Mouse (Mus musculus): ENCODE results near the gene Prmt7. TPM values are rescaled to one million over a fixed set of nuclear protein-coding genes. Genes with fewer than 3 reads are reported as not detected.
A peak's percentile ranks its signal among the peaks of the same experiment; 100 is the strongest.

Gene Prmt7
- polyA plus RNA-seq, 1 experiment from 2014 or later = 50.3 TPM

DNA sequence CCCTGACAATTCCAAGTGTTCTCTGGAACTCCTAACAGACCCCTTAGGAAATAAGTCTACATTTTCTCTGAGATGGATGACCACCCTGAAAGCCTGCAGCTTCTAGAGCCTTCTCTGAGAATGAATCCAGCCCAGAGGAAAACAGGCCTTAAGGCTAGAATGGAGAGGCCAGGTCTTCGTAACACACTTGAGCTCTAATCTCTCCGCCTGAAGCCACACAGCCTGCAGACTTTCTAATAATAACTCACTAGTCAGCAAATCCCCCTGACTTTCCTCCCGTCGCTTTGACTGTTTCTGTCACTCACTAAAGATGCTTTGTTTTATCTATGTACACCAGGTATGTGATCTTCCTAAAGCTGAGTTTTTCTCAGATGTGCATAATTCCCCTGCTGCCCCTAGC is 60.6 kb downstream of the Prmt7 start:
- Histone ChIP-seq H3K9ac (ENCODE audit: low read depth, low read length) (no peak overlapping the region), H3K27ac (ENCODE audit: low read length) (no peak overlapping the region), H3K36me3 (ENCODE audit: control insufficient read depth, insufficient read depth, low read length) (no peaks in the 10 kb centered on the region), H3K4me1 (ENCODE audit: control insufficient read depth, insufficient read depth, low read length) (peaks cover 9% of the 10 kb centered on the region; the same call in 1 of the 2 replicates), H3K4me2 (ENCODE audit: low read depth, low read length) (no peak overlapping the region), H3K9me3 (ENCODE audit: control insufficient read depth, low read length) (no peaks in the 10 kb centered on the region), H3K27me3 (replicated peaks; ENCODE audit: control insufficient read depth, insufficient read depth, low read length) (no peaks in the 10 kb centered on the region), H3K4me3 (ENCODE audit: low read length) (no peak overlapping the region)
- WGBS = 54% methylated on average over 4 of the region's 4 CpGs
- no peak for ATAC-seq

DNA sequence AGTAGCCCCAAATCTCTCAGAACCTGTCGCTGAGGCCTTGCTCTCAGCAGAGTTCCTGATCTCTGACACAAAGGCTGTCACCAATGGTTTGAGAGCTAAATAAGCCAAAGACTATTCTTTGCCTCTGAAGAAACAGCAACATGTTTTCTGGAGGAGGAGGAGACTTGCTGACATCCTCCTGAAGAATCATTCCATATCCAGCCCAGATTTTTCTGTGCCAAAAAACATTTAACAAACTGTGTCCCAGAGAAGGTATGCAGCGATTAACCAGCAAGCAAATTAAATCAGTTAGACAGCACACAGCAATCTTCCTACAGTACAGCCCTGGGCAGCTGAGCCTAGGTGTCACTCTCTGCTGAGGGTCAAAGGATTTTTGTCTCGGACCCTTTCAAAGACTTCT is 62.7 kb downstream of the Prmt7 start:
- WGBS = 87% methylated on average over 3 of the region's 3 CpGs
- H3K4me2 ChIP-seq (ENCODE audit: low read depth, low read length) = no peak overlapping the region
- no peak for ATAC-seq
- no peaks in the 10 kb centered on the region for H3K36me3 ChIP-seq (ENCODE audit: control insufficient read depth, insufficient read depth, low read length)
- no peaks in the 10 kb centered on the region for H3K27me3 ChIP-seq (replicated peaks; ENCODE audit: control insufficient read depth, insufficient read depth, low read length)
- peaks cover 15% of the 10 kb centered on the region for H3K4me1 ChIP-seq (ENCODE audit: control insufficient read depth, insufficient read depth, low read length)
- H3K27ac ChIP-seq (ENCODE audit: low read length) = no peak overlapping the region
- no peak overlapping the region for H3K4me3 ChIP-seq (ENCODE audit: low read length)
- no peaks in the 10 kb centered on the region for H3K9me3 ChIP-seq (ENCODE audit: control insufficient read depth, low read length)
- H3K9ac ChIP-seq (ENCODE audit: low read depth, low read length) = no peak overlapping the region

DNA sequence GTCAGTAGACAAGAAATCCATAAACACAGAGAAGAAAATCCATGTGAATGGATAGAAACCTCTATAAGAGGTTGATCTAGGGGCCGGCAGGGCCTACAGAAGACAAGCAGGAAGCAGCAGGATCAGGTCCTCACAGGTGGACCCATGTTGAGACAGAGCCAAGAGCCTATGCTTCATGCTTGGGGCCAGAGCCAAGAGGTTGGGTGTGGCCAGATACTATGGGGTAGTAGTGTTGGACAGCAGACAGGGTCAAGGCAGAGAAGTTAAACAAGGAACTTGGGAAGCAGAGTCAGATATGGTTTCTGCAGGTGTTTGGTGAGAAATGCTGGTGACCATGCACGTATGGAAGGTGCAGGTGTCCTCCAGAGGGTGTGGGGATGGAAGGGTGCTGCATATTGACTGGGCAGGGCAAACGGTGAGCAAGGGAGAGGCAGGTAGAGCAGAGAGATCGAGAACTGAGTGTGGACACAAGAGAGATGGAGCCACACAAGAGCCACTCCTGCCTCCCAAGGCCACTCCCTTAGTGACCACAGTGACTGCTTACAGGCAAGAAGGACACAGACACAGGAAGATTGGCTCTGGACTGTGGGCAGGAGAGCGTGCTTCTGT is 66.1 kb downstream of the Prmt7 start:
- Histone ChIP-seq H3K27ac (ENCODE audit: low read length) (no peak overlapping the region), H3K36me3 (ENCODE audit: control insufficient read depth, insufficient read depth, low read length) (no peaks in the 10 kb centered on the region), H3K27me3 (replicated peaks; ENCODE audit: control insufficient read depth, insufficient read depth, low read length) (no peaks in the 10 kb centered on the region), H3K9ac (ENCODE audit: low read depth, low read length) (no peak overlapping the region), H3K4me2 (ENCODE audit: low read depth, low read length) (no peak overlapping the region), H3K9me3 (ENCODE audit: control insufficient read depth, low read length) (no peaks in the 10 kb centered on the region), H3K4me3 (ENCODE audit: low read length) (no peak overlapping the region), H3K4me1 (ENCODE audit: control insufficient read depth, insufficient read depth, low read length) (peaks cover 21% of the 10 kb centered on the region)
- no peak for ATAC-seq
- 83% methylated on average over 5 of the region's 5 CpGs for WGBS

DNA sequence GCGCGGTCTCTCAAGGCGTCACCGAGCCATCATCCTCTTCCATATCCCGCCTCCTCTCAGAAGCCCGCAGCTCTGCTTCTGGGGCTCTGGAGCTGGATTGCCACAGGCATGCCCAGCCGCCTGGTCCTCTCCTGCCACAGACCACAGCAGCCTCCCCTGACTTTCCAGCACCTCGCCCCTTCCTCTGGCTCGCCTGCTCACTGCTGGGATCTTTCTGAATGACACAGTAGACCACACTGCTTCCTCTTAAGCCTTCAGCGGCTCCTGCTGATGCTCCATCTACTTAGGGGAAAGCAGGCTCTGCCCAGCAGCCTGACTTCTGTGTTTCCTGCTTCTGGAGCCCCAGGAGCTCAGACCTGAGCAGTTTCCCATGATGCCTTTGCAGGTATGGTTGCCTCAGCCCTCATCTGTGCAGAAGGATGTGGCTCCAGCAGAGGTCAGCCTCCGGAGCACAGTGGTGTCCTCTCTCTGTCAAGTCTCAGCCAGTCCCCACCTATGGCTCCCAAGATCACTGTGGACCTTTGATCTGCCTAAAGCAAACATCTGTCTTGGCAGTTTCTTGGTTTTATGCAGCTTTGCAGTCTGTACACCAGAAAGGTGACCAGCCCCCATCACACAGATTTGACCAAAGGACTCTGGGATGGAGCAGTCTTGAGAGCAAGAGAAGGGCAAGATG is 67.8 kb downstream of the Prmt7 start:
- peaks cover 23% of the 10 kb centered on the region for H3K4me1 ChIP-seq (ENCODE audit: control insufficient read depth, insufficient read depth, low read length)
- 70% methylated on average over 11 of the region's 11 CpGs for WGBS
- peak overlapping the region; percentile 44; the same call in 1 of the 2 replicates for H3K9ac ChIP-seq (ENCODE audit: low read depth, low read length)
- no peaks in the 10 kb centered on the region for H3K36me3 ChIP-seq (ENCODE audit: control insufficient read depth, insufficient read depth, low read length)
- ATAC-seq = peak; percentile 53
- no peaks in the 10 kb centered on the region for H3K9me3 ChIP-seq (ENCODE audit: control insufficient read depth, low read length)
- H3K27me3 ChIP-seq (replicated peaks; ENCODE audit: control insufficient read depth, insufficient read depth, low read length) = no peaks in the 10 kb centered on the region
- peak overlapping the region; percentile 30; the same call in 1 of the 2 replicates for H3K4me3 ChIP-seq (ENCODE audit: low read length)
- peak overlapping the region; percentile 65 for H3K27ac ChIP-seq (ENCODE audit: low read length)
- peak overlapping the region; percentile 40 for H3K4me2 ChIP-seq (ENCODE audit: low read depth, low read length)

DNA sequence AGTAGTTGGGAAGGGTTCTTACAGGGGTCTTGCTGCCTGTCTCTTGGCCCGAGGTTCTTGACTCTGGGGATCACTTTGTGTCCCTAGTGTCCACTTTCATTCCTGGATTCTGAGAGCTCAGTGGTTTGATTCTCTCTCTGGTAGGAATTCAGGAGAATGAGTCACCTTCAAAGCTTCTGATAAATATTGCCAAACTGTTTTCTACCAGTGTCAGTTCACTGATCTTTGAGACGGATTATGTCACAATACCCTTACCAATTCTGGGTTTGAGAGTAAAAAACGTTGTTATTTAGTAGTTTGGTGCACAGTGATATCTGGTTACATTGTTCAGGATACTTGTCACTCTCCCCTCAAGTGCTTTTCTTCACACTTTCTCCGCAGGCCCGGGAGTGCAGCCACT is 69.4 kb downstream of the Prmt7 start:
- Histone ChIP-seq H3K4me1 (ENCODE audit: control insufficient read depth, insufficient read depth, low read length) (peaks cover 23% of the 10 kb centered on the region), H3K9me3 (ENCODE audit: control insufficient read depth, low read length) (no peaks in the 10 kb centered on the region), H3K4me3 (ENCODE audit: low read length) (peak overlapping the region; percentile 30), H3K36me3 (ENCODE audit: control insufficient read depth, insufficient read depth, low read length) (no peaks in the 10 kb centered on the region), H3K27me3 (replicated peaks; ENCODE audit: control insufficient read depth, insufficient read depth, low read length) (no peaks in the 10 kb centered on the region), H3K27ac (ENCODE audit: low read length) (peak overlapping the region; percentile 66), H3K9ac (ENCODE audit: low read depth, low read length) (peak overlapping the region; percentile 44), H3K4me2 (ENCODE audit: low read depth, low read length) (peak overlapping the region; percentile 36)
- WGBS = 33% methylated on average over 5 of the region's 5 CpGs
- ATAC-seq = no peak

DNA sequence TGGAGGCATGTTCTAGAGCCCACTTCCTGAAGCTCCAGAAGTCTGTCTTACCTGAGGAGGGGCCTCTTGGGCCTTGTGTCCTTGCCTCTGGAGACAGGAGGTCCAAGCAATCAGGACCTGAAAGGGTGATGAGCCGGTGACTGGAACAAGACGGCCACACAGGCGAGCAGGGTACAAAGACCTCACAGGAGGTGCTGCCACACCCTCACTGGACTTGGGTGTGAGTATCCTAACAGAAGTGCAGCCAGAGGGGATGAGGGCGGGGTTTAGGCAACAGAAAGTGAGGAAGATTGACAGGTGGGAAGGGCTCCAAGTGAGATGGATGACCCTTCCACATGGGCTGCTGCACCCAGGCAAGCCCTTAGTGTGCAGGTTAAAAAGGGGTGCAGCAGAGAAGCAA is 70.1 kb downstream of the Prmt7 start:
- Histone ChIP-seq H3K4me1 (ENCODE audit: control insufficient read depth, insufficient read depth, low read length) (peaks cover 23% of the 10 kb centered on the region), H3K4me3 (ENCODE audit: low read length) (peak overlapping the region; percentile 30), H3K9ac (ENCODE audit: low read depth, low read length) (peak overlapping the region; percentile 48), H3K4me2 (ENCODE audit: low read depth, low read length) (peak overlapping the region; percentile 36), H3K36me3 (ENCODE audit: control insufficient read depth, insufficient read depth, low read length) (no peaks in the 10 kb centered on the region), H3K27ac (ENCODE audit: low read length) (peak overlapping the region; percentile 66), H3K27me3 (replicated peaks; ENCODE audit: control insufficient read depth, insufficient read depth, low read length) (no peaks in the 10 kb centered on the region), H3K9me3 (ENCODE audit: control insufficient read depth, low read length) (no peaks in the 10 kb centered on the region)
- ATAC-seq = peak; percentile 71
- 28% methylated on average over 4 of the region's 4 CpGs for WGBS

DNA sequence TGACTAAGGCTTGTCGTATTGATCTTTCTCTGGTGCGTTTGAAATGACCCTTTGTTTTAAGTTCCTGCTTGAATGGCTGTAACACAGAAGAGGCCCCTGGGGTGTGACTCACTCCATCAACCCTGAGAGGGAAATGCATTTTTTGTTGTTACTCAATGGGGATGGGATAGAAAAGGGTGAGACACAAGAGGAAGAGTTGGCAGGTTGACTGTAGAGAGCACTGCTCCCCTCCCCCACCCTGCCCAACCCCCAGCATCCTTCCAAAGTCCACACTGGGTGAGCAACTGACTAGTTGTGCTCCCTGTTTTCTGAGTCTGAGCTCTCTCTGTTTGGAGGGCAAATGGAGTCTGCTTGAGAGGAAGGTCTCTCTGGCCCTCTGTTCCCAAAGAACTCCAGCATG is 76.7 kb downstream of the Prmt7 start:
- Histone ChIP-seq H3K4me2 (ENCODE audit: low read depth, low read length) (no peak overlapping the region), H3K36me3 (ENCODE audit: control insufficient read depth, insufficient read depth, low read length) (no peaks in the 10 kb centered on the region), H3K4me3 (ENCODE audit: low read length) (no peak overlapping the region), H3K27me3 (replicated peaks; ENCODE audit: control insufficient read depth, insufficient read depth, low read length) (no peaks in the 10 kb centered on the region), H3K9ac (ENCODE audit: low read depth, low read length) (no peak overlapping the region), H3K27ac (ENCODE audit: low read length) (peak overlapping the region; percentile 69), H3K9me3 (ENCODE audit: control insufficient read depth, low read length) (no peaks in the 10 kb centered on the region), H3K4me1 (ENCODE audit: control insufficient read depth, insufficient read depth, low read length) (peaks cover 8% of the 10 kb centered on the region; the same call in 1 of the 2 replicates)
- peak; percentile 85 for ATAC-seq
- 12% methylated on average over 2 of the region's 2 CpGs for WGBS

DNA sequence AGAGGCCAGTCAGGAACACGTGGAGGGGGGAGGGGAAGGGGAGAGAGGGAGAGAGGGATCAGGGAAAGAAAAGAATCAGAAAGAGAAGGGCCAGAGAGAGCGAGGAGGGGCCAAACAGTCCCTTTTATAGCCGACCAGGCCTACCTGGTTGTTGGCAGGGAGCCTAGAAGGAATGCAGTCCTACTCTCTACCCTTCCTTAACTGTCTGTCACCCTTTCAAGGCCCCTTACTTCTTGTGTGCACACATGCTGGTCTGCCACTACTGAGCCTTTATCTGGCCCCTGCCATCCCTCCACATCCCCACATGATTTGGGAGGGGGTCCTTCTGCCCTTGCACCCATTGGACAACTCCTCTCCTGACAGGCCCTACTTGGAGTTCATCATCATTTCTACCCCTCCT is 78.0 kb downstream of the Prmt7 start:
- no peak overlapping the region for H3K4me2 ChIP-seq (ENCODE audit: low read depth, low read length)
- 34% methylated on average over 3 of the region's 3 CpGs for WGBS
- no peaks in the 10 kb centered on the region for H3K9me3 ChIP-seq (ENCODE audit: control insufficient read depth, low read length)
- peaks cover 6% of the 10 kb centered on the region; the same call in 1 of the 2 replicates for H3K4me1 ChIP-seq (ENCODE audit: control insufficient read depth, insufficient read depth, low read length)
- H3K27me3 ChIP-seq (replicated peaks; ENCODE audit: control insufficient read depth, insufficient read depth, low read length) = no peaks in the 10 kb centered on the region
- no peak overlapping the region for H3K4me3 ChIP-seq (ENCODE audit: low read length)
- ATAC-seq = peak; percentile 55
- no peaks in the 10 kb centered on the region for H3K36me3 ChIP-seq (ENCODE audit: control insufficient read depth, insufficient read depth, low read length)
- no peak overlapping the region for H3K9ac ChIP-seq (ENCODE audit: low read depth, low read length)
- H3K27ac ChIP-seq (ENCODE audit: low read length) = no peak overlapping the region

DNA sequence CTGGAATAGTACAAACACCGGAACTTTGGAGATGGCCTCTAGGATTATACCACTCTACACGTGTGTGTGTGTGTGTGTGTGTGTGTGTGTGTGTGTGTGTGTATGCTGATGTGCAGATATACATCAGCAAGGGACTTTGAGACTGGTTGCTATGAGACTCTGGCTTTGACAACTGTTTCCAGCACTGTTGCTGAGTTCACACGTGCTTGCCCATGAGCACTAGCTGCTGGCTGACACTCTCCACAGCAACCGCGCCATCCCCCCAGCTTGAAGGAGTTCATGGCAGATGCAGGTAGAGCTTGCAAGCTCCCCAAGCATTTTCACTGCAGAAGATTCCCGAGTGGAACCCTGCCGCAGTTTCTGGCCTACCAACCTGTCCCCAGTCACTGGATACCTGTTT is 78.7 kb downstream of the Prmt7 start:
- WGBS = 47% methylated on average over 7 of the region's 7 CpGs
- H3K4me3 ChIP-seq (ENCODE audit: low read length) = no peak overlapping the region
- no peaks in the 10 kb centered on the region for H3K27me3 ChIP-seq (replicated peaks; ENCODE audit: control insufficient read depth, insufficient read depth, low read length)
- peaks cover 6% of the 10 kb centered on the region; the same call in 1 of the 2 replicates for H3K4me1 ChIP-seq (ENCODE audit: control insufficient read depth, insufficient read depth, low read length)
- H3K27ac ChIP-seq (ENCODE audit: low read length) = no peak overlapping the region
- H3K4me2 ChIP-seq (ENCODE audit: low read depth, low read length) = no peak overlapping the region
- no peak overlapping the region for H3K9ac ChIP-seq (ENCODE audit: low read depth, low read length)
- H3K36me3 ChIP-seq (ENCODE audit: control insufficient read depth, insufficient read depth, low read length) = no peaks in the 10 kb centered on the region
- H3K9me3 ChIP-seq (ENCODE audit: control insufficient read depth, low read length) = no peaks in the 10 kb centered on the region
- 0 out of 2 replicates have a peak, but pooled peaks have one; percentile 14 for ATAC-seq
